Mouse (Mus musculus): ENCODE results near the gene Trim61. TPM values are rescaled to one million over a fixed set of nuclear protein-coding genes. Genes with fewer than 3 reads are reported as not detected.

Trim61 gene
- 1.2 and 2.3 TPM in 2 replicates for polyA plus RNA-seq (2011; ENCODE audit: insufficient read depth, insufficient read length, low read depth, missing spikeins)

DNA sequence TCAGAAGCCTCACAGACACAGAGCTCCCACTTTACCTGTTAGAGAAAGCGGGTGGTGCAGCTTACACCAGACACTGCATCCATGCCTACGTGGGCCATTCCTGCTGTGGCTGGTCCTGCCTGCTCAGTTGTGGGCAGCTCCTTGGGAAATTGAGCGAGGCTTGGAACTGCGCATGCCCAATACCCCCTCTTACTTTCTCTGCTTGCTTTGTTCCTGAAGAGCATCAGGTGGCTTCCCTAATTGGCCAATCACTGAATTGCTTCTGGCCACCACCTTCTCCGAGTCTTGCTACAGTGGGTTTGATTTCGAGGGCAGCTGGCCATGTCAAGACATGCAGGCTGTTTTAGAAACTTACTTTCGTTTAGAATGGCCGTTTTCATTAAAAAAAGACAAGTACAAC lies at the start of gene Trim61, which contains the start of gene Trim60:
TSS of gene Trim61 (minus strand) at position 101 of the 400 bp plus-strand sequence.
TSS of gene Trim60 (minus strand) at position 162 of the 400 bp plus-strand sequence.
- H3K27me3 ChIP-seq (ENCODE audit: control insufficient read depth, insufficient read depth, low read length, poor library complexity, severe bottlenecking), result no peaks in the 10 kb centered on the region
- H3K36me3 ChIP-seq (ENCODE audit: control insufficient read depth, insufficient read depth, low read length, poor library complexity, severe bottlenecking), result no peaks in the 10 kb centered on the region
- no peaks in the 10 kb centered on the region for H3K4me1 ChIP-seq (ENCODE audit: control insufficient read depth, insufficient read depth, low read length)
- TF ChIP-seq CTCF (IDR thresholded peaks at IDR 0.05; ENCODE audit: low read depth, low read length) (no peak), POLR2A (IDR thresholded peaks at IDR 0.05; ENCODE audit: insufficient read depth, low read length) (no peak), EP300 (IDR thresholded peaks at IDR 0.05; ENCODE audit: insufficient read depth, low read depth, low read length) (no peak)
- H3K9ac ChIP-seq (ENCODE audit: low read depth, poor library complexity, severe bottlenecking), result no peak within 1 kb of the TSS
- no peak within 1 kb of the TSS for H3K27ac ChIP-seq (ENCODE audit: insufficient read depth, low read length)
- peaks cover 6% of the 10 kb centered on the region for H3K9me3 ChIP-seq (replicated peaks; ENCODE audit: control insufficient read depth, insufficient read depth, low read length, poor library complexity, severe bottlenecking)
- no peak within 1 kb of the TSS for H3K4me3 ChIP-seq (ENCODE audit: low read depth, low read length)

DNA sequence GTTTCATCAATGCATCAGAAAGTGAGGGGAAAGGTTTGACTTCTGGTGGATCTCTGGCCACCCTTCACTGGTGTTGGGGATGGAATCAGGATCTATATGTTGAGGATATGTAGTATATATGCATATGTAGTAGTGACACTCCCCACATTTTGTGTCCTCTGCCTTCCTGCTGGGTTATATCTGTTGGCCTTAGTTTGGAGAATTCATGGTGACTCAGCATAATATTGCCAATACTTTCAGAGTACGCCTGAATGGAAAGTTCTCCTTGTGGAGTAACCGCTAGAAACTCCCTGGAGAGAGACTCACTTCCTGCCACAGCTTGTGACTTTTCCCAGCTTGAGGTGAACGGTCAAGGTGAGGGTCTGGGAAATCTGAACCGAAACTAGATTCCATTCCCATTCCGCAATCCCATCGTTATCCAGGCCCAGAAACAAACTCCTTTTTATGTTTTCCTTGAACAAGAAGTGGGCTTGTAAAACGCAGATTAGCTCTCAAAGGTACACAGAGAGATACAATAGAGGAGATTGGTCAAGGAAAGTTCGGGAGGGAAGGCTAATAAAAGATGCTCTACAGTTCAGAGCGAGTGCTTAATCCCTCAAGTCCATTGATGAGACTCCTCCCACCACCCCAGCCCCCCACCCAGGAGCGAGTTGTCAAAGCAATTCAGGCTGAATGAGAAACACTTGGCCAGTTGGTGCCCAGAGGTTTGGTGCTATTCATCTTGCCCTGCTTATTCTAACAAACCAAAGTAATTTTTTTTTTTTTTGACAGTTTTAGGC lies 49.6 kb upstream of the Trim61 start:
- H3K27ac ChIP-seq (ENCODE audit: insufficient read depth, low read length), result peak overlapping the region; percentile 91
- no peaks in the 10 kb centered on the region for H3K27me3 ChIP-seq (ENCODE audit: control insufficient read depth, insufficient read depth, low read length, poor library complexity, severe bottlenecking)
- no peak overlapping the region for H3K9ac ChIP-seq (ENCODE audit: low read depth, poor library complexity, severe bottlenecking)
- no peak overlapping the region for H3K4me3 ChIP-seq (ENCODE audit: low read depth, low read length)
- H3K4me1 ChIP-seq (ENCODE audit: control insufficient read depth, insufficient read depth, low read length), result peaks cover 5% of the 10 kb centered on the region
- H3K36me3 ChIP-seq (ENCODE audit: control insufficient read depth, insufficient read depth, low read length, poor library complexity, severe bottlenecking), result no peaks in the 10 kb centered on the region
- TF ChIP-seq EP300 (IDR thresholded peaks at IDR 0.05; ENCODE audit: insufficient read depth, low read depth, low read length), result peak; percentile 51; the same call in 1 of the 2 replicates
- TF ChIP-seq POLR2A (IDR thresholded peaks at IDR 0.05; ENCODE audit: insufficient read depth, low read length), result no peak
- TF ChIP-seq CTCF (IDR thresholded peaks at IDR 0.05; ENCODE audit: low read depth, low read length), result no peak
- peaks cover 20% of the 10 kb centered on the region for H3K9me3 ChIP-seq (replicated peaks; ENCODE audit: control insufficient read depth, insufficient read depth, low read length, poor library complexity, severe bottlenecking)

DNA sequence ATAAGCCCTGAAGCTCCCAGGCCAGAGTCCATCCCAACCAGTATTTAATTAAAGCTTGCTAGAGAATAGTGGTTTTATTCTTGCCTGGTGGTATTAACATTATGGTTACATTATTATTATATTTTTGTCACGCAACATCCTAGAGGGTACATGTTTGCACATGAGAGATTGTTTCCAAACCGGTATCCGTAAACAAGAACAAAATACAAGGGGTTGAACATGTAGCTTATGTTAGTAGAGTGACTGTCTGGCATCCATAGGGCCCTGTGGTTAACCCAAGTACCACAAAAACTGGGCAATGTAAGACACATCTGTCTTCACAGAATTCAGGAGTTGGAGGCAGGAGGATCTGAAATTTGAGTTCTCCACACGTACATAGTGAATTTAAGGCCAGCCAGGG lies 48.7 kb upstream of the Trim61 start:
- H3K27ac ChIP-seq (ENCODE audit: insufficient read depth, low read length), result peak overlapping the region; percentile 91; the same call in 1 of the 2 replicates
- H3K27me3 ChIP-seq (ENCODE audit: control insufficient read depth, insufficient read depth, low read length, poor library complexity, severe bottlenecking), result no peaks in the 10 kb centered on the region
- H3K9me3 ChIP-seq (replicated peaks; ENCODE audit: control insufficient read depth, insufficient read depth, low read length, poor library complexity, severe bottlenecking), result peaks cover 20% of the 10 kb centered on the region
- TF ChIP-seq POLR2A (IDR thresholded peaks at IDR 0.05; ENCODE audit: insufficient read depth, low read length) (no peak), CTCF (IDR thresholded peaks at IDR 0.05; ENCODE audit: low read depth, low read length) (no peak), EP300 (IDR thresholded peaks at IDR 0.05; ENCODE audit: insufficient read depth, low read depth, low read length) (no peak)
- H3K36me3 ChIP-seq (ENCODE audit: control insufficient read depth, insufficient read depth, low read length, poor library complexity, severe bottlenecking), result no peaks in the 10 kb centered on the region
- peaks cover 5% of the 10 kb centered on the region for H3K4me1 ChIP-seq (ENCODE audit: control insufficient read depth, insufficient read depth, low read length)
- no peak overlapping the region for H3K4me3 ChIP-seq (ENCODE audit: low read depth, low read length)
- H3K9ac ChIP-seq (ENCODE audit: low read depth, poor library complexity, severe bottlenecking), result no peak overlapping the region

GRCm38 (mm10) chr8:65065622-65066021 lies 47.3 kb upstream of the Trim61 start:
- TF ChIP-seq CTCF (IDR thresholded peaks at IDR 0.05; ENCODE audit: low read depth, low read length) (no peak), EP300 (IDR thresholded peaks at IDR 0.05; ENCODE audit: insufficient read depth, low read depth, low read length) (no peak), POLR2A (IDR thresholded peaks at IDR 0.05; ENCODE audit: insufficient read depth, low read length) (no peak)
- no peak overlapping the region for H3K9ac ChIP-seq (ENCODE audit: low read depth, poor library complexity, severe bottlenecking)
- peak overlapping the region; percentile 2; the same call in 1 of the 2 replicates for H3K27ac ChIP-seq (ENCODE audit: insufficient read depth, low read length)
- peaks cover 20% of the 10 kb centered on the region for H3K9me3 ChIP-seq (replicated peaks; ENCODE audit: control insufficient read depth, insufficient read depth, low read length, poor library complexity, severe bottlenecking)
- no peak overlapping the region for H3K4me3 ChIP-seq (ENCODE audit: low read depth, low read length)
- H3K27me3 ChIP-seq (ENCODE audit: control insufficient read depth, insufficient read depth, low read length, poor library complexity, severe bottlenecking), result no peaks in the 10 kb centered on the region
- no peaks in the 10 kb centered on the region for H3K36me3 ChIP-seq (ENCODE audit: control insufficient read depth, insufficient read depth, low read length, poor library complexity, severe bottlenecking)
- H3K4me1 ChIP-seq (ENCODE audit: control insufficient read depth, insufficient read depth, low read length), result peaks cover 5% of the 10 kb centered on the region

DNA sequence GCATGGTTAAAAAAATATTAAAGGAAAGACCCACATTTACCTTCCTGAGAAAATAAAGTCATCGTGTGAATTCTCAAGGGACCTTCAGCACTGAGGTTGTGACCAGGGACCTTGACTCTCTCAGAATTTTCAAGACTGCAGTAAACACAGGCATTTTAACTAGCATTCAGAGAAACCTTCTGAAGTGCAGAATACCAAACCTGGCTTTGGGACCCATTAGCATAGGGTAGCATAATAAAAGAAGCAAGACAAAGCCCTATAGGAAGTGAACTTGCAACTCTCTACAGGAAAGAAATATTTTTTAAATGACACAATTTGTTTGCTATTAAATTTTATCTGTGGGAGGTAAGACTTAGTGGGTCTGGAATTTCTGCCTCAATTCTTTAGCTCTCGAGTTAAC lies 45.7 kb upstream of the Trim61 start:
- TF ChIP-seq POLR2A (IDR thresholded peaks at IDR 0.05; ENCODE audit: insufficient read depth, low read length), result no peak
- no peak for TF ChIP-seq EP300 (IDR thresholded peaks at IDR 0.05; ENCODE audit: insufficient read depth, low read depth, low read length)
- no peaks in the 10 kb centered on the region for H3K36me3 ChIP-seq (ENCODE audit: control insufficient read depth, insufficient read depth, low read length, poor library complexity, severe bottlenecking)
- H3K27me3 ChIP-seq (ENCODE audit: control insufficient read depth, insufficient read depth, low read length, poor library complexity, severe bottlenecking), result no peaks in the 10 kb centered on the region
- H3K9me3 ChIP-seq (replicated peaks; ENCODE audit: control insufficient read depth, insufficient read depth, low read length, poor library complexity, severe bottlenecking), result peaks cover 18% of the 10 kb centered on the region
- no peak overlapping the region for H3K9ac ChIP-seq (ENCODE audit: low read depth, poor library complexity, severe bottlenecking)
- H3K4me3 ChIP-seq (ENCODE audit: low read depth, low read length), result no peak overlapping the region
- no peak overlapping the region for H3K27ac ChIP-seq (ENCODE audit: insufficient read depth, low read length)
- H3K4me1 ChIP-seq (ENCODE audit: control insufficient read depth, insufficient read depth, low read length), result peaks cover 5% of the 10 kb centered on the region

- H3K27me3 ChIP-seq (ENCODE audit: control insufficient read depth, insufficient read depth, low read length, poor library complexity, severe bottlenecking), result no peaks in the 10 kb centered on the region
- no peak for TF ChIP-seq POLR2A (IDR thresholded peaks at IDR 0.05; ENCODE audit: insufficient read depth, low read length)
- no peak for TF ChIP-seq CTCF (IDR thresholded peaks at IDR 0.05; ENCODE audit: low read depth, low read length)
- TF ChIP-seq EP300 (IDR thresholded peaks at IDR 0.05; ENCODE audit: insufficient read depth, low read depth, low read length), result no peak
- H3K36me3 ChIP-seq (ENCODE audit: control insufficient read depth, insufficient read depth, low read length, poor library complexity, severe bottlenecking), result no peaks in the 10 kb centered on the region
- H3K4me1 ChIP-seq (ENCODE audit: control insufficient read depth, insufficient read depth, low read length), result peaks cover 5% of the 10 kb centered on the region
- H3K27ac ChIP-seq (ENCODE audit: insufficient read depth, low read length), result no peak overlapping the region
- H3K4me3 ChIP-seq (ENCODE audit: low read depth, low read length), result no peak overlapping the region
- H3K9ac ChIP-seq (ENCODE audit: low read depth, poor library complexity, severe bottlenecking), result no peak overlapping the region
- peaks cover 7% of the 10 kb centered on the region for H3K9me3 ChIP-seq (replicated peaks; ENCODE audit: control insufficient read depth, insufficient read depth, low read length, poor library complexity, severe bottlenecking)
These were observed 43.9 kb upstream of the Trim61 start for GRCm38 (mm10) chr8:65062195-65062594.

Measured in ES-Bruce4 (cell line).